Mouse (Mus musculus) cerebellum, adult 8-10 months (tissue): ENCODE results near the gene Clasp2.
"Not testable (repeated sequence)": the region's sequence is repeated elsewhere in the genome, so short reads cannot be mapped to it uniquely, and the experiment has no call there.

Experiments
- DNase-seq: peaks from one replicate; pipeline ENCODE4 v3.0.0; 2022

Clasp2 gene

GRCm38 (mm10) chr9:113741108-113741636, at the start of gene Clasp2:
Clasp2 (plus strand) TSS chr9:113741473.
- DNase-seq: peak; percentile 47

DNA sequence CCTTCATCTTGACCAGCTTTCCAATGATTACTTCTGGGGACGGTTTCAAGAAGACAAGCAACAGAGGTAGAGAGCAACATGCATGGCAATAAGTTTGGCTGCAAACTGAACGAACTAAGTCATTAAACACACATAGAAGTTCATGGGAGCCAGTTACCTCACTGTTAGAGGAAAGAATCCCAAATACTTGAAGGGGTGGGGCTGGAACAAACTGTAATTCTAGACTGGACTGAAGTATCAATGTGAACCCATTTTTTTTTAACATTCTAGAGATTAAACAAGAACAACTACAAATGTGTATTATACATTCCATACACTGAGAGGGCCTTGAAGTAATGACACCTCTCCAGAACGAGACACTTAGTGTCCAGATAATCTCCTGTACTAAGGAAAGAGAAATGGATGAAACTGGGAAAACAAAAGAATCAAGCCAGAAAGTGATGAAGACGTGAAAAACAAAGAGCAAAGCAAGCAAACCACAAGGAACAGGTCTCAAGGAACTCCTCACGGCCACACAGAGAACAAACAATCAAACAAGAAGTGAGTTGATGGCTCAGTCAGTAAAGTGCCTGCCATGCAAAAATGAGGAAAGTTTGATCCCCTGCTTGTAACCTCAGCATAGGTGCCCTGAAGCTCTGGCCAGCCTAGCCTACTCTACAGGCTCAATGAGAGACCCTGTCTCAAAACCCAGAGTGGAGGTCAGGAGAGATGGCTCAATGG, 39.7 kb upstream of the Clasp2 start:
- DNase-seq: no peak

DNA sequence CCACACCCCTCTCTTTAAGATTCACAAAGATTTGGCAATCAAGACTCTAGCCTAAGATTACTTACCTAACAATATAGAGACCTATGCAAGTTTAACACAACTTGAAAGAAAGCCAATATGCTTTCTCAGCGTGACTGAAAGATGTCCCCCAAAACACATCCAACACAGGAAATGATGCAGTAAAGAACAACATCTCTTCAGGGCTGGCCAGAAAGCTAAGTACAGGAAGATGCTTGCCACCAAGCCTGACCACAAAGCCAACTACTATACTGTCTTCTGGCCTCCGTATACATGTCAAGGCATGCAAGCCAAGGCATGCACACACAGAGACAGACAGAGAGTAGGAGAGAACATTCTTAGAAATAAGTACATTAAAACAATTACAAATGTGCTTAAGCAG, 35.2 kb upstream of the Clasp2 start:
- no peak for DNase-seq

- no peak for DNase-seq
Measured at GRCm38 (mm10) chr9:113706841-113707240, 34.4 kb upstream of the Clasp2 start.

- peak; percentile 93 for DNase-seq
Measured at GRCm38 (mm10) chr9:113707481-113708360, 33.6 kb upstream of the Clasp2 start, which contains the start of gene Pdcd6ip. Pdcd6ip (minus strand) TSS chr9:113708259.

DNA sequence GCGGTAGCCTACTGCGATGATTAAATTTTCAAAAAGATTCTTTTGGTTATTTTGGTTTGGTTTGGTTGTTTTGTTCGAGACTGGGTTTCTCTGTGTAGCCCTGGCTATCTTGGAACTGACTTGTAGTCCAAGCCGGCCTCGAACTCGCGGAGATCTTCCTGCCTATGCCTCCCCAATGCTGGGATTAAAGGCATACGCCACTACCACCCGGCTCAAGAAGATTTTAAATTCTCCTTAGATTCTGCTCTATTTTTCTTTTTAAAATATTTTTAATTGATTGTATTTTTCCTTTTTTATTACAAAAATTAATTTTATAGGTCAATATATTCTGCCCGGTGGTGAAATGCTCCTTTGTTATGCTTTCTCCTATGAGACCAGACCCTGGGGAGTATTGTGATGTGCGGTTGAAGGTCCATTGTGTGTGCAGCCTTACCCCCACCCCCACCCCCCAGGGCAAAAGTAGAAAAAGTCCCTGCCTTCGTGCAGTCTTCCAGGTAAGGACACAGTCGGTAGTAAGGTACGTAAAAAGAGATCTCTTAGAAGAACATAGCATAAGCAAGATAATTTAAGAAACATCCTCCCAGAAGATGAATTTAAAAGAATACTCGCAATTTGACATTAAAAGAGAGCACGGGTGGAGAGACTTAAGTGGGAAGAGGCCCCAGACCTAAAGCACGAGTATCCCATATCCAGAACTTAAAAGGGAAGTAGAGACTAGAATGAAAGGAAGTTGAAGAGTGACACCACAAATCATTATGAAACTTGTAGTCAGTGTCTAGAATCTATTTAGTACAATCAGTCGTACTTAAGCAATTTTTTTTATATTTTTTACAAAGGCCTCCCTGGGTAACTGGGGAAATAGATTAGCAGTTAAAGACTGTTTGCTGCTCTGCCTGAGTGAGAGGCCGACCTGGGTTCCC, 32.7 kb upstream of the Clasp2 start:
- no peak for DNase-seq

DNA sequence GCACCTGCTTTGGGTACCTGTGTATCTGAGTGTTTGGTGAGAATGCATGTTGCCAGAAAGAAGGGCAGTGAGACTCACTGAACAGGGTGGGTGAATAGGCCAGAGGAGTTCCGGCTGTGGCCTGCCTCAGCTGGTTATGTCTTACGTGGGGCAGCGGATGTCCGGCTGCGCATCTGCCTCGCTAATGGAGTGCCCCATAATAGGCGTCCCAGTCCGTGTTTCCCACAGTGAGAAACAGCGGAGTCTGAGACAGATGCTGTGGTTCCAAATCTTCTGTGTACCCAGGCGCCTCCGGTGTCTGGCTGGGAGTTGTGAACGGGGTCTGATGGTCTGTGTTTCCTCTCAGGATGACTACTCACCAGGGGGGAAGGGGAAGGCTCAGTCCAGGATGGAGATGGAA, 30.4 kb upstream of the Clasp2 start:
- DNase-seq: no peak

DNA sequence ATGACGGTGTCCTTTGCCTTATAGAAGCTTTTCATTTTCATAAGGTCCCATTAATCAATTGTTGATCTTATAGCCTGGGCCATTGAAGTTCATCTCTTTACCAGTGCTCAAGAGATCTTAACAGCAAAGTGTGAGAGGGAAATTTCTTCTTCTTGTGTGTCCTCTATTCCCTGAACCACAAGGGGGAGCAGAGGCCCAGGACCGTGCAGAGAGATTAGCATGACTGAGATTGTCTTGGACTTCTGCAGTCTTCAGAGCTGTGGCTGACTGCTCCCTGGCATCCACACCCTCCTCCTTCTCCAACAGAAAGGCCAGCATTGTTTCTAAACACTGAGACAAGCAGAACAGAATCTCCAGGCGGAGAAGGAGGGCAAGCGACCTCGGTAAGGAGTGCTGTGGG, 22.2 kb upstream of the Clasp2 start:
- DNase-seq: no peak

DNA sequence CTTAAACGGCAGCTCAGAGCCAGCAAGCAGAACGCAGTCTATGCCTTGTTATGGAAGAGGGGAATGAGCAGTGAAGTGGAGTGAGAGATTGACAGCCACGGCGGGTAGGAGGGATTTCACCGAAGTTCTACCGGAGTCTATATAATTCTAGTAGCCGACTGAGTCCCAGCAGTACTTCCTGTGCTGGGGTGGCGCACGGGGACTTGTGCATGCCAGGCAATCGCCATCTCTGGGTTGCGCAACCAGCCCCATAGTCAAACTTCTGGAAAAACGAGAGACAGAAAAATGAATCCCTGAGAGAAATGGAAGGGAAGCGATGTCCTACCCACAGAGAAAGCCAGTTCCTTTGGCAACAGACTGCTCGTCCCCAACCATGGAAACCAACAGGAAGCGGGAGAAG, 16.6 kb upstream of the Clasp2 start:
- no peak for DNase-seq

DNA sequence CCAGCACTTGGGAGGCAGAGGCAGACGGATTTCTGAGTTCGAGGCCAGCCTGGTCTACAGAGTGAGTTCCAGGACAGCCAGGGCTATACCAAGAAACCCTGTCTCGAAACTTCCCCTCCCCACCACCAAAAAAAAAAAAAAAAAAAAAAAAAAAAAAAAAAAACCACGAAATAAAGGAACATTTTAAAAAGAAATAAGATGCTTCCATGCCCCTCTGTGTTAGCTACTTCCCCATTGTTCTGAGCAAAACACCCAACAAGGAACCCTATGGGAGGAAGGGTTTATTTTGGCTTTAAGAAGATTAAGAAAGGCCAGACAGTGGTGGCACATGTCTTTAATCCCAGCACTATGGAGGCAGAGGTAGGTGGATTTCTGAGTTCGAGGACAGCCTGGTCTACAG, 15.7 kb upstream of the Clasp2 start:
- DNase-seq: not testable (repeated sequence)

- no peak for DNase-seq
Measured at GRCm38 (mm10) chr9:113726131-113726530, 15.1 kb upstream of the Clasp2 start.

DNA sequence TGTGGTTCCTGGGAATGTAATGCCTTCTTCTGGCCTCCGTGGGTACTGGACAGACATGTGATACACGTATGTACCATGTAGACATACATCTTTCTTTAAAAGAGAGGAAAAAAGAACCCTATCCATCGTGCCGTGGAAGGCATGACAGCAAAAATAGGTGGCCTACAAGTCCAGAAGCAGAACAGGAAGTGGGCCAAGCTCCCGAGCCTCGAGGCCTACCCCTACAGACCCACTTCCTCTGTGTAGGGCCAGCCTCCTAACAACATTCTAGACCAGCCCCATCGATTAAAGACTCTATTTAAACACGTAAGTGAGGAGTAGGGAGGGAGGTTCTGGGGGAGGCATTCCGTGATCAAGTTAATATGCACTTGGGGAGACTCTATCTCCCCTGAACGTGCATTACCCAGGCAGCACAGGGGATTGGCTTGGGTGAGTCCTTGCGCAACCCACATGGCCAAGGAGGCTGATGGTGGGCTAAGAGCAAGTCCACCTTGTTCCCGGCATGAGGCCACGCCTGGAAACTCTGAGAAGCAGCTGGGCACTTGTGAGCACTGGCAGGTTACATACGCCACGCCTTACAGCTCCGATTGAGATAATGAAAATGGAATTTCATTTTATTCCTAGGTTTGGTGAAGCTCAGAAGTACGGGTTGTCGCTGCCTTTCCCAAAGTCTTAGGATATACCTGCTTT, 14.1 kb upstream of the Clasp2 start:
- DNase-seq: no peak

DNA sequence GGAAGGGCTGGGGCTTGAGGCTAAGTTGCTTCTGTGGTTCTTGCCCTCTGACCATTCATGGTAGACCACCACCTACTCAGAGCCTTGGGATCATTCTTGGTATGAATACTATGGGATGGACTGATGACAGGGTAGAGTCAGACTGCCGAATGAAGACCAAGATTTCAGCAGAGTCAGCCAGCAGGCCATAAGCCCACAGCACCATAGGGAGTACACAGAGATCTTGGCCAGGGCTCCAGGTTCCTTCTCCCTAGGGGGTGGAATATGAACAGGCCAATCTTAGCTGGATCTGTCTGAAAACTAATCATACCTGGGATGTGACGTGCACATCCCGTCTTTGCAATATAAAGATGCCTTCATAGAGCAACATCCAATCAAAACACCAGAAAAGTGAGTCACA, 9.7 kb upstream of the Clasp2 start:
- no peak for DNase-seq

DNA sequence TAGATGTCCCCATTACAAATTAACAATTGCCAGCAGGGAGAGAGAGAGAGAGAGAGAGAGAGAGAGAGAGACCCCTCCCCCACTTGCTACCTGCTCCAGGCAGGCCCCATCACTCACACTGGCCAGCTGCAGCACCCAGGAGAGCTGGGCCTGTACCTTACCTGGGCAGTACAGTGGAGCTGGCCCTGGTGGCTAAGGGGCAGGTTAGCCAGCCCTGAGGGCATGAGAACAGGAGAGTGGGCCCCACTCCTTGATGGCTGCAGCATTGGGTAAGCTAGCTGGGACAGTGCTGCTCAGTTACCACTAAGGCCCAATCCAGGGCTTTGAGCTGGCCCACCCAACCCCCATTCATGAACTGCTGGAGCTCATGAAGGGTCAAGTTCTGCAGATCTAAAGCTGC, 5.4 kb upstream of the Clasp2 start:
- no peak for DNase-seq

DNA sequence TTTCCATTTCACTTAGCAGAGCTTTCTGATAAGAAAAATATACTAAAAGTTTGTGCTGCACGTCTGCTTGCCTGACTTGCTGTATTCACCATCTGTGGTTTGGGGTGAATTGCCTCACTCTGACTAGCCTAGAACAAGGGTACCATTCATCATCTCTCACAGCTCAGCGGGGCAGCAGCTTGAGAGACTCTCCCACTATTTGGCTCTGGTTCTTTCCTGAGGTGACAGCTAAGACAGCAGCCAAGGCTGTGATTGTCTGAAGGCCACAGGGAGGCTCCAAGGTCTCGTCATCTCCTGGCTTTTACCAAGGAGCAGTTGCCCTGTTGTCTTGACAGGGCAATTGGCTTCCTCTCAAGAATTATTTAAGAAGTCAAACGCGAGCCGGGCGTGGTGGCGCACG, 3.3 kb upstream of the Clasp2 start:
- DNase-seq: no peak

DNA sequence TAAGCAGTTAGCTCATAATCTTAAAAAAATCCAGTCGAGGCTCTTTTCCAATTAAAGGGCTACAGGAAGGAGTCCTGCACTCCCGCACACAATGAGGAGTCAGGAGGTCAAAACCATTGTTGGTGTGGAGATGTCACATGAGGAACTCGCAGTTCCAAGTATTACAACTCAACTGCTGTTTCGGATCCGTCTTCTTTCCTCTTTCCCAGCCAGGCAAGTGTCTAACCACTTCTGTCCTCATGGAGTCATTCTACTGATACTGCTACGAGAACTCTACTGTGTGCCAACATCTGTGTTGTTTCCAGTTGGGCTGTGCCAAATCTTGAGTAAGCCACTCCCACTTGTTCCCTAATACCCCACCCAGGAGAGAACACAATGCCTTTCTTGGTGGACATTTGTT, 2.3 kb upstream of the Clasp2 start:
- DNase-seq: no peak

- peak; percentile 34 for DNase-seq
Measured at GRCm38 (mm10) chr9:113741637-113742137, 414 bp downstream of the Clasp2 start.

DNA sequence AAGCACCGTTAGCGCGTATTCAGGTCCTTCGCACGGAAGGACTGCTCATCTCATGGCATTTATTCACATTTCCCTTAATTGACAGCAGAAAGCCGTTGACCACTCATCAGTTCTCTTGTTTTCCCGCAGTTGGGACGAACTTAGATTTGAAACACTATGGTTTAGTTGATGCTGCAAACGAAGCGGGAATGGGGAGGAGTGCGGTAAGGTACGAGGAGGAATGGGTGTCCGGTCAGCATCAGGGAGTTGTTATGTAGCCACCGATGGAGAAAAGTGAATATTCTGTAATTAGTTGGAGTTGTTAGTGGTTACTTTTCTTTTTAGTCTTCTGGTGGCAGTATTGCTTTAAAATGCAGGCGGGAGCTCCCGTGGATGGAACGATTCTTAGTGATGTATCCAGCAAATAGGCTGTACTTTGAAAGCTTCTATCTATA, 1.1 kb downstream of the Clasp2 start:
- peak; percentile 25 for DNase-seq

GRCm38 (mm10) chr9:113743291-113743690, 2.0 kb downstream of the Clasp2 start:
- DNase-seq: no peak

DNA sequence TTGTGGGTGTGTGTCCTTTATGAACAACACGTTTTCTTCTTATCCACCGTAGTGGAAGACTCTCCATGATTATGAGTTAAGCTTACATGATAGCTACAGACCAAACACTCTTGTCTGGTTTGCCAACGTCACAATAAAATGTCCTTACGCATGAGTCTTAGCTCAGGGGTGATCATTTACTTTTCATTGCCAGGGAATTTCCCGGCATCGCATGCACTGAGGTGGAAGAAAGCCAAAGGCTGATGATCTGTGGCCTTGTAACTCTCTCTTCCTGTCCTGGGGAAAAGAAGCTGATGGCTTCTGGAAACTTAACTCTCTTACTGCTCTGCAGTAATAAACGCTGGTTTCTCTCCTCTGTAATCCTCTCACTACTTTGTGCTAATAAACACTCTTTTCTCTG, 8.1 kb downstream of the Clasp2 start:
- no peak for DNase-seq

DNA sequence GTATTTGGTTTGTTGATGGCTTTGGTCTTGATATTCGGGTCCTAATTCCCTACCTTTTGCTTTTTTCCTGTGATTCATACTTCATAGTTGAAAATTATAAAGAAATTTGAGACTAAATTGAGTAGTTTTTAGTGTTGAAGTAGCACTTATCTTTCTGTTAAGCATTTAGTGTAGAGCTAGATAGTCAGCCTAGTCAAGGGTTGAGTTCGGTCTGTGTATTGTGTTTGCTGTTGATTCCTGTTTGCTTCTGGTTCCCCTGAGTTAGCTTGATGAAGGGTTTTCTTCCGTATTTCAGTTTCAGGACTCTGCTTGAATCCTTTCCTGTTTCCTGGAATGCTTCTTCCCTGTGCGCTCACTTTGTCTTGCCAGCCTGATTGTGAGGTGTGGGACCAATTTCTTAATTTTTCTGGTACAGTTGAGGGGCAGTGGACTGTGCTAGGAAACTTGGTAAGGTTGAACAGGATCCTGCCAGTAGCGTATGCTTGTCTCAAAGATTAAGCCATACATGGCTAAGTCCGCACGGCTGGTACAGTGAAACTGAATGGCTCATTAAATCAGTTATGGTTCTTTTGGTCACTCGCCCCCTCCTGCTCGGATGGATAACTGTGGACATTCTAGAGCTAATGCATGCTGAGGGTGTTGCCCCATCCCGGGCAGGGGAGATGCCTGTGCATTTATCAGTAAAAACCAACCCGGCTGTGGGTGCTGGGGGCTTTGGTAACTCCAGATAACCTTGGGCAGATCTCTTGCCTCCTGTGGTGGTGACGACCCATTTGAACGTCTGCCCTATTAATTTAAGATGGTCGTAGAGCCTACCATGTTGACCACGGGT, 14.8 kb downstream of the Clasp2 start:
- DNase-seq: no peak
